Comparison of ENCODE assay signal across 8 mouse cellular contexts in genomic region chr4:133391185-133392040, GRCm38 (mm10). TPM values are rescaled to one million over a fixed set of nuclear protein-coding genes. Genes with fewer than 3 reads are reported as not detected.
DNase-seq lines count a peak whose midpoint lies in the region; ATAC-seq and TF ChIP-seq lines count a peak whose summit lies in the region.

No protein-coding gene starts in this region.

- H3K36me3 ChIP-seq in kidney, embryonic 15.5 days, result no peaks in the 10 kb centered on the region
- no peaks in the 10 kb centered on the region for H3K36me3 ChIP-seq in heart, embryonic 16.5 days (ENCODE audit: control insufficient read depth, insufficient read depth)
- no peaks in the 10 kb centered on the region; the same call in 1 of the 2 replicates for H3K36me3 ChIP-seq in liver, postnatal 0 days (replicated peaks; ENCODE audit: insufficient read depth, low read length)

- ATAC-seq in kidney, embryonic 15.5 days (replicated peaks; ENCODE audit: low FRiP score), result no peak
- no peak for ATAC-seq in heart, embryonic 16.5 days (replicated peaks; ENCODE audit: extremely low read depth, insufficient read depth, low FRiP score)
- ATAC-seq in liver, postnatal 0 days, result no peak
- ATAC-seq in erythroid progenitor cell, adult 5-6 weeks (replicated peaks; ENCODE audit: low FRiP score, poor library complexity, severe bottlenecking), result no peak
- no peak for ATAC-seq in megakaryocyte-erythroid progenitor cell, adult 5-6 weeks (replicated peaks; ENCODE audit: low FRiP score, low TSS enrichment, poor library complexity, severe bottlenecking)

- no peaks in the 10 kb centered on the region for H3K27me3 ChIP-seq in kidney, embryonic 15.5 days
- no peaks in the 10 kb centered on the region for H3K27me3 ChIP-seq in heart, embryonic 16.5 days (ENCODE audit: control insufficient read depth, insufficient read depth, low read length)
- no peaks in the 10 kb centered on the region for H3K27me3 ChIP-seq in liver, postnatal 0 days (ENCODE audit: insufficient read depth, low read length)

- H3K9me3 ChIP-seq in kidney, embryonic 15.5 days (replicated peaks), result no peaks in the 10 kb centered on the region
- H3K9me3 ChIP-seq in heart, embryonic 16.5 days (replicated peaks; ENCODE audit: control insufficient read depth, low read length), result no peaks in the 10 kb centered on the region
- H3K9me3 ChIP-seq in liver, postnatal 0 days (ENCODE audit: low read length), result no peaks in the 10 kb centered on the region

- peak overlapping the region; percentile 68 for H3K27ac ChIP-seq in kidney, embryonic 15.5 days
- H3K27ac ChIP-seq in heart, embryonic 16.5 days (ENCODE audit: low read length), result peak overlapping the region; percentile 75
- peak overlapping the region; percentile 77 for H3K27ac ChIP-seq in liver, postnatal 0 days (ENCODE audit: low read depth)

- 65% methylated on average over 18 of the region's 18 CpGs for WGBS in kidney, embryonic 15.5 days
- 58% methylated on average over 18 of the region's 18 CpGs for WGBS in heart, embryonic 16.5 days
- WGBS in liver, postnatal 0 days (ENCODE audit: insufficient replicate concordance), result 67% methylated on average over 18 of the region's 18 CpGs

- H3K9ac ChIP-seq in kidney, embryonic 15.5 days, result no peak overlapping the region
- peak overlapping the region; percentile 32; the same call in 1 of the 2 replicates for H3K9ac ChIP-seq in heart, embryonic 16.5 days (ENCODE audit: low read length)
- H3K9ac ChIP-seq in liver, postnatal 0 days (replicated peaks), result no peak overlapping the region

- TF ChIP-seq CTCF in liver, postnatal 0 days (IDR thresholded peaks at IDR 0.05; ENCODE audit: low read depth), result no peak

- no peak for TF ChIP-seq EP300 in liver, postnatal 0 days (IDR thresholded peaks at IDR 0.05; ENCODE audit: low read depth)

- no peak overlapping the region for H3K4me2 ChIP-seq in kidney, embryonic 15.5 days
- H3K4me2 ChIP-seq in heart, embryonic 16.5 days (ENCODE audit: low read depth, low read length), result 0 out of 2 replicates have a peak overlapping the region, but pooled peaks have one; percentile 5
- H3K4me2 ChIP-seq in liver, postnatal 0 days (ENCODE audit: low read depth, low read length), result peak overlapping the region; percentile 5; the same call in 1 of the 2 replicates

- DNase-seq in kidney, adult 11 months, result no peak
- peak; percentile 45 to 48 for DNase-seq in cerebellum, postnatal 36 days
- no peak for DNase-seq in liver, postnatal 0 days
- DNase-seq in embryo, embryonic 10 days (ENCODE audit: low spot score), result no peak

- no peak overlapping the region for H3K4me3 ChIP-seq in kidney, embryonic 15.5 days (replicated peaks)
- no peak overlapping the region for H3K4me3 ChIP-seq in heart, embryonic 16.5 days (ENCODE audit: low read length)
- H3K4me3 ChIP-seq in liver, postnatal 0 days (ENCODE audit: low read depth, low read length), result no peak overlapping the region

- peaks cover 53% of the 10 kb centered on the region for H3K4me1 ChIP-seq in kidney, embryonic 15.5 days
- peaks cover 53% of the 10 kb centered on the region for H3K4me1 ChIP-seq in heart, embryonic 16.5 days (ENCODE audit: control insufficient read depth, insufficient read depth, low read length)
- H3K4me1 ChIP-seq in liver, postnatal 0 days (ENCODE audit: insufficient read depth), result peaks cover 59% of the 10 kb centered on the region

RNA-seq across cellular contexts. Expression of gene Slc9a1, which starts 21.9 kb away (rescaled TPM):
- polyA plus RNA-seq in kidney, embryonic 15.5 days (2015; fragmentation: Nextera tagmentation; extraction: Ambion mirVana), result 7.5 and 8.3 TPM in 2 replicates
- polyA plus RNA-seq in heart, embryonic 16.5 days (2015; fragmentation: Nextera tagmentation; extraction: Ambion mirVana), result 7.2 and 8.1 TPM in 2 replicates
- 1.8 TPM in 2 replicates for polyA plus RNA-seq in liver, postnatal 0 days (2015; fragmentation: Nextera tagmentation; extraction: Ambion mirVana)
- 15.9 and 18.4 TPM in 2 replicates for total RNA-seq in erythroid progenitor cell, adult 5-6 weeks (2015; ENCODE audit: low replicate concordance)
- total RNA-seq in erythroid progenitor cell, adult 5-6 weeks (2017; ENCODE audit: low replicate concordance), result 13.5 and 13.7 TPM in 2 replicates
- total RNA-seq in megakaryocyte-erythroid progenitor cell, adult 5-6 weeks (2014; fragmentation: Nextera tagmentation), result 31.8 and 33.1 TPM in 2 replicates
- total RNA-seq in megakaryocyte-erythroid progenitor cell, adult 5-6 weeks (2017), result 5.8 and 13.7 TPM in 2 replicates

RNA-seq across cellular contexts. Expression of gene Wdtc1, which starts 38.1 kb away (rescaled TPM):
- polyA plus RNA-seq in kidney, embryonic 15.5 days (2015; fragmentation: Nextera tagmentation; extraction: Ambion mirVana), result 12.0 and 13.1 TPM in 2 replicates
- 13.5 and 13.7 TPM in 2 replicates for polyA plus RNA-seq in heart, embryonic 16.5 days (2015; fragmentation: Nextera tagmentation; extraction: Ambion mirVana)
- polyA plus RNA-seq in liver, postnatal 0 days (2015; fragmentation: Nextera tagmentation; extraction: Ambion mirVana), result 5.3 and 5.5 TPM in 2 replicates
- total RNA-seq in erythroid progenitor cell, adult 5-6 weeks (2015; ENCODE audit: low replicate concordance), result 16.2 and 28.5 TPM in 2 replicates
- 9.0 and 10.1 TPM in 2 replicates for total RNA-seq in erythroid progenitor cell, adult 5-6 weeks (2017; ENCODE audit: low replicate concordance)
- total RNA-seq in megakaryocyte-erythroid progenitor cell, adult 5-6 weeks (2014; fragmentation: Nextera tagmentation), result 15.3 and 18.6 TPM in 2 replicates
- 7.5 and 8.0 TPM in 2 replicates for total RNA-seq in megakaryocyte-erythroid progenitor cell, adult 5-6 weeks (2017)

Comparison
In these comparisons a context has a peak if more than half of its experiments do, and no peak if none do; other contexts are left out.
1. DNase-seq: peak in cerebellum, postnatal 36 days (2 of 2); none in kidney, adult 11 months (single experiment), liver, postnatal 0 days (single experiment) and embryo, embryonic 10 days (single experiment).
2. Peak in every context shown above with its lines, with median percentiles within 50 percentile points of each other: H3K27ac ChIP-seq.